Comparison of ENCODE assay signal across 26 mouse cellular contexts in the genomic region with DNA sequence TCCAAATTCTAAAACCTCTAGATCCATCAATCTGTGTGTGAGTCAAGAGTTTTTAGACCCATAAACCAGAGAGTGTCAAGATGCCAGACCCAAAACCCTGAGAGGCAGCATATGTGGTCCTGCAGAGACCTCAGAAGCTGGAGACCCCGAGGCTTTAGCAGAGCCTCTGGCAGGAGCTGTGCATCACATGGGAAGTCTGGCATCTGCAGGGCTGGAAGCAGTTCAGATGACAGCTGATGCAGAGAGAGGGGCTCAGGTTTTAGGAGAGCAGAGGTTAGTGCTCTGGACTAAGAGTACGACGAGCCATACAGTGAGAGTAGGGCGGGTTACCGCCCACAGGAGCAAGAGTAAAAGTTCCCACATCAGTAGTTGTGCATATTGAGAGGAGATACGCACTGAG. TPM values are rescaled to one million over a fixed set of nuclear protein-coding genes. Genes with fewer than 3 reads are reported as not detected.
"Had no signal": no experiment of that assay in that cellular context is flagged by ENCODE, and none has a peak within 500 bp of the region (broad histone marks: within the 10 kb centered on the region; RNA-seq: fewer than 3 reads in every experiment).

No protein-coding gene starts in this region.

- DNase-seq: gastrocnemius, adult 2 months; gastrocnemius, postnatal 10 days; gastrocnemius, postnatal 25 days; heart, adult 18-20 months; heart, postnatal 10 days; heart, postnatal 4 days; kidney, adult 18-20 months; kidney, adult 8-10 months; kidney, postnatal 10 days; kidney, postnatal 25 days; kidney, postnatal 4 days; liver; liver, embryonic 13.5 days had no signal

- ATAC-seq: inflammation-experienced regulatory T-cells, adult 6 months; intestine, embryonic 15.5 days; intestine, postnatal 0 days had no signal

RNA-seq across cellular contexts. Expression of a gene that starts 7.6 kb away (rescaled TPM):
- total RNA-seq: gastrocnemius, adult 2 months; gastrocnemius, postnatal 10 days; gastrocnemius, postnatal 25 days; gastrocnemius, postnatal 4 days; granulocyte monocyte progenitor cell, adult 5-6 weeks; heart, adult 18-20 months; heart, adult 8-10 months; heart, postnatal 10 days; heart, postnatal 25 days; heart, postnatal 4 days; layer of hippocampus, adult 2 months; layer of hippocampus, postnatal 10 days; layer of hippocampus, postnatal 25 days; left cerebral cortex, adult 8-10 months; left cerebral cortex, postnatal 10 days; left cerebral cortex, postnatal 25 days had no signal

RNA-seq across cellular contexts. Expression of a gene that starts 28.7 kb away (rescaled TPM):
- total RNA-seq: gastrocnemius, adult 2 months; gastrocnemius, postnatal 10 days; gastrocnemius, postnatal 25 days; gastrocnemius, postnatal 4 days; granulocyte monocyte progenitor cell, adult 5-6 weeks; heart, adult 18-20 months; heart, adult 8-10 months; heart, postnatal 10 days; heart, postnatal 25 days; heart, postnatal 4 days; layer of hippocampus, adult 2 months; layer of hippocampus, postnatal 10 days; layer of hippocampus, postnatal 25 days; left cerebral cortex, adult 8-10 months; left cerebral cortex, postnatal 10 days; left cerebral cortex, postnatal 25 days had no signal

RNA-seq across cellular contexts. Expression of a gene that starts 31.5 kb away (rescaled TPM):
- total RNA-seq: gastrocnemius, adult 2 months; gastrocnemius, postnatal 10 days; gastrocnemius, postnatal 25 days; gastrocnemius, postnatal 4 days; granulocyte monocyte progenitor cell, adult 5-6 weeks; heart, adult 18-20 months; heart, adult 8-10 months; heart, postnatal 10 days; heart, postnatal 25 days; heart, postnatal 4 days; layer of hippocampus, adult 2 months; layer of hippocampus, postnatal 10 days; layer of hippocampus, postnatal 25 days; left cerebral cortex, adult 8-10 months; left cerebral cortex, postnatal 10 days; left cerebral cortex, postnatal 25 days had no signal

RNA-seq across cellular contexts. Expression of a gene that starts 49.6 kb away (rescaled TPM):
- total RNA-seq: gastrocnemius, adult 2 months; gastrocnemius, postnatal 10 days; gastrocnemius, postnatal 25 days; gastrocnemius, postnatal 4 days; granulocyte monocyte progenitor cell, adult 5-6 weeks; heart, adult 18-20 months; heart, adult 8-10 months; heart, postnatal 10 days; heart, postnatal 25 days; heart, postnatal 4 days; layer of hippocampus, adult 2 months; layer of hippocampus, postnatal 10 days; layer of hippocampus, postnatal 25 days; left cerebral cortex, adult 8-10 months; left cerebral cortex, postnatal 10 days; left cerebral cortex, postnatal 25 days had no signal

RNA-seq across cellular contexts. Expression of a gene that starts 51.6 kb away (rescaled TPM):
- total RNA-seq: gastrocnemius, adult 2 months; gastrocnemius, postnatal 25 days; gastrocnemius, postnatal 4 days; granulocyte monocyte progenitor cell, adult 5-6 weeks; heart, adult 18-20 months; heart, adult 8-10 months; heart, postnatal 10 days; heart, postnatal 25 days; heart, postnatal 4 days; layer of hippocampus, adult 2 months; layer of hippocampus, postnatal 10 days; layer of hippocampus, postnatal 25 days; left cerebral cortex, adult 8-10 months; left cerebral cortex, postnatal 10 days; left cerebral cortex, postnatal 25 days had no signal
